Mouse (Mus musculus): ENCODE data around the gene Slc9a9. TPM values are rescaled to one million over a fixed set of nuclear protein-coding genes. Genes with fewer than 3 reads are reported as not detected.

Slc9a9 gene
- polyA plus RNA-seq, 1 experiment from 2014 or later, result 5.3 TPM

DNA sequence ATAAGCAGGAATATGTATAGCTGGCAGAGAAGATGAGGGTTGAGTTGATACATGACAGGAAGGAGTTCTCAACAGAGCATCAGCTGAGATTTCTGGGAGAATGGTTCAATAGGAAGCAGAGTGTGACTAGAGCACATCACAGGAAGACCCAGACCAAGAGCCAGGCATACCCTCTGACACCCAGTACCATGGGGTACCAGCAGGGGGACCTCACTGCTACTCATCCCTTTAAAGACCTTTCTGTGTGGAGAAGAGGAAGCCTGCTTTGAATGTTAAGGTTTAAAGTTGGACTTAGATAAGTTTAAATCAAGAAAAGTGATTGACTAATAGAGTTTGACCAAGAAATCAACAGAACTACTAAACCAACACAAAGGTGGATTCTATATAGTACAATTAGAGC, 257.4 kb downstream of the Slc9a9 start:
- Histone ChIP-seq H3K9me3 (no peaks in the 10 kb centered on the region), H3K36me3 (no peaks in the 10 kb centered on the region), H3K4me2 (replicated peaks) (no peak overlapping the region), H3K27ac (replicated peaks) (no peak overlapping the region), H3K4me1 (no peaks in the 10 kb centered on the region), H3K9ac (replicated peaks) (no peak overlapping the region), H3K4me3 (no peak overlapping the region), H3K27me3 (no peaks in the 10 kb centered on the region)
- no peak for ATAC-seq (ENCODE audit: low FRiP score, low read depth)

DNA sequence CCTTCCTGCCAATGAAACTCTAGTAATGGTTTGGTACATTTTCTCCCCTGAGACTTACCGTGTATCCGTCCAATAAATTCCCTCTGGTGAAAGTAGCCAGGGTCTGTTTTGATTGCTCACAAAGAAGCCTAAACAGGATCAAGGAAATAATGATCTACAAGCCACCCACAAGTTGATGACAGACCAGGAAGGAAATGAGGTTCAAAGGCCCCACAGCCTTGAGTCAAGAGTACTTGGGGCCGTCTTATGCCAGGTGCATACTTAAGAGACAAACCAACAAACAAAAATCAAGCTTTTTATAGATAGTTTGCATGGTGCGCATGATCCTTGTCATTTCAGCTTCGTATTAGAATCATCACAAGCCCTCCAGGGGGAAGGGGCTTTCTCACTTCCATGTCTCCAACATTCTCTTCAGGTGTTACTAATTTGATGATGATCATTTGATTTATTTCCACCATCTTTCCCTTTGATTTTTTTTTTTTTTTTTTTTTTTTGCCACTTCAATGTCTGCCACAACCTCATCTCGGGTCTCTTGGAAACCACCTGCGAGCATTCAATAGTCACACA, 275.9 kb downstream of the Slc9a9 start:
- no peak for ATAC-seq (ENCODE audit: low FRiP score, low read depth)
- no peaks in the 10 kb centered on the region for H3K27me3 ChIP-seq
- H3K4me3 ChIP-seq, result no peak overlapping the region
- H3K9ac ChIP-seq (replicated peaks), result no peak overlapping the region
- 88% methylated on average over 7 of the region's 7 CpGs for WGBS
- no peak overlapping the region for H3K27ac ChIP-seq (replicated peaks)
- no peaks in the 10 kb centered on the region for H3K9me3 ChIP-seq
- H3K4me2 ChIP-seq (replicated peaks), result no peak overlapping the region
- no peaks in the 10 kb centered on the region for H3K36me3 ChIP-seq
- H3K4me1 ChIP-seq, result no peaks in the 10 kb centered on the region

DNA sequence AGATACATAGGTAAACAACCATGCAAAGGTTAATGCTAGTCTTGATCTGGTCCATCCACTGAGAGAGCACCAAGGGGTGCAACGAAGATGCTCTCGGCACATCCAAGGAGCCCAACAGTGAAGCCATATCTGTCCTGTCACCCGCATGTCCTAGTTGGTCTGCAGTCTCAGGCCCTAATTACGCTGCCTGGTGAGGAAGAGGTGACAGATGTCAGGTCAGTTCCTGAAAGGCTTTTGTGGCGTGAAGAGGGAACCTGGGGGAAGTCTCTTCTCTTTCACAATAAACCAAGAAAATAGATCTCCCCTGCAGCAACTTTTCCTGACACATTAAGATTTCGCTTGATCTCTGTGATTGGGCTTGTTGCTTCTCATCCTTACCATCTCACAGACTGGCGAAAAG, 277.5 kb downstream of the Slc9a9 start:
- Histone ChIP-seq H3K4me3 (no peak overlapping the region), H3K27me3 (no peaks in the 10 kb centered on the region), H3K4me1 (no peaks in the 10 kb centered on the region), H3K4me2 (replicated peaks) (no peak overlapping the region), H3K27ac (replicated peaks) (no peak overlapping the region), H3K36me3 (no peaks in the 10 kb centered on the region), H3K9ac (replicated peaks) (no peak overlapping the region), H3K9me3 (0 out of 2 replicates have a peak, but pooled peaks cover 7% of the 10 kb centered on the region)
- 74% methylated on average over 7 of the region's 7 CpGs for WGBS
- no peak for ATAC-seq (ENCODE audit: low FRiP score, low read depth)

DNA sequence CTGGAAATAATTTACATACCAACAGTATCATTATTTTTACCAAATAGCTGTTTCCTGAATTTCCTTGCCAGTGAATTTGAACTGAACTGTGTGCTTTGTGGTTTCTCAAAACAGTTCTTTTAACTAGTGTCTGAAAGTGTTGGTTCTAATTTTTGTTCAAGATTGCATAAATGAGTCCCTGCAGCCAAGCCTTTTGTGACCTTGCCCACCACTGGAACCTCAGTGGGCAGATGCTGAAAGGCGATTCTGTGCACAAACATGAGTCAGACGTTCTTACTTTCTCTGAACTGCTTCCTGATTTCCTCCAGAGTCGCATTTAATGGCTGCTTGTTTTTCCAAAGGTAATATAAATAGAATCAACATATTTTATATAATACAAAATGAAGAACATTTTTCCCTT, 281.0 kb downstream of the Slc9a9 start:
- 78% methylated on average over 3 of the region's 3 CpGs for WGBS
- Histone ChIP-seq H3K4me3 (no peak overlapping the region), H3K27me3 (no peaks in the 10 kb centered on the region), H3K27ac (replicated peaks) (no peak overlapping the region), H3K36me3 (no peaks in the 10 kb centered on the region), H3K9me3 (0 out of 2 replicates have a peak, but pooled peaks cover 7% of the 10 kb centered on the region), H3K4me2 (replicated peaks) (no peak overlapping the region), H3K9ac (replicated peaks) (no peak overlapping the region), H3K4me1 (no peaks in the 10 kb centered on the region)
- no peak for ATAC-seq (ENCODE audit: low FRiP score, low read depth)

DNA sequence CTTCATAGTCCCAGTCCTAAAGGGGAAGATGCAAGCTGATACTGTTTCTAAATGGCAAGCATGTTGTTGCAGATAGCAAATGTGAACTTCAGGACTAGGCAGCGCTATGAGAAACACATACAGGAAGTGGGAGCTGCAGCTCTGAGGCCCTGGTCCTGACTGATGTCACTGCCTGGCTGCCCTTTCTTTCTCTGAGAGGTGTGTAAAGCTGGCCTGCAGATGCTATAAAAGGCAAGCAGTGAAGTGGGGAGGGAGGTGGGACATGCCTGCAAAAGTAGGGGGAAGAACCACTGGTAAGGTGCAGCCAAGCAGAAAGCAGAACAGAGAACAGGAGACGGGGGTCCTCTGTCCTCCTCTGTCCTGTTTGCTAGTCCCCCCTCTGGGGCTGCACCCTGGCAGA, 285.9 kb downstream of the Slc9a9 start:
- no peaks in the 10 kb centered on the region for H3K36me3 ChIP-seq
- H3K9ac ChIP-seq (replicated peaks), result no peak overlapping the region
- H3K9me3 ChIP-seq, result 0 out of 2 replicates have a peak, but pooled peaks cover 7% of the 10 kb centered on the region
- WGBS, result 51% methylated on average over 2 of the region's 2 CpGs
- H3K4me1 ChIP-seq, result no peaks in the 10 kb centered on the region
- H3K4me2 ChIP-seq (replicated peaks), result no peak overlapping the region
- H3K27me3 ChIP-seq, result no peaks in the 10 kb centered on the region
- no peak overlapping the region for H3K4me3 ChIP-seq
- ATAC-seq (ENCODE audit: low FRiP score, low read depth), result no peak
- no peak overlapping the region for H3K27ac ChIP-seq (replicated peaks)

DNA sequence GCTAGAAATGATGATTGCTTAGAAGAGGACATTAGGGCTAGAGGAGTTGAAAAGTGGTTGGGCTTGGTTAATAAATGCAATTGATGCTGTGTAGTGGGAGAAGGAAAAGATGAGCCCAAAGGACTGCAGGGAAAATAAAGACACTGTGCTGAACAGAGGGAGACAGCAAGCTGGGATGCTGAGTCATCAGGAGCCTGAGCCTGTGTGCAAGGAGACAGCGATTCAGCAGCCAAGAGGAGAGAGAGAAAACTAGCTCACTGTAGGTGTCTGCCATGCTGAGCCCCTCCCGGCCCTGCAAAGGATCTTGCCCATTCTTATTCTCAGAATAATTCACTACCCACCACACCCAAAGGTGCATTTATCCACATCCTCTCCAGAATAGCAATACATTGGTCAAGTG, 288.7 kb downstream of the Slc9a9 start:
- Histone ChIP-seq H3K4me1 (peaks cover 7% of the 10 kb centered on the region; the same call in 1 of the 2 replicates), H3K9me3 (no peaks in the 10 kb centered on the region), H3K27ac (replicated peaks) (no peak overlapping the region), H3K9ac (replicated peaks) (no peak overlapping the region), H3K27me3 (no peaks in the 10 kb centered on the region), H3K4me3 (no peak overlapping the region), H3K4me2 (replicated peaks) (no peak overlapping the region), H3K36me3 (no peaks in the 10 kb centered on the region)
- WGBS, result 49% methylated on average over 2 of the region's 2 CpGs
- no peak for ATAC-seq (ENCODE audit: low FRiP score, low read depth)

DNA sequence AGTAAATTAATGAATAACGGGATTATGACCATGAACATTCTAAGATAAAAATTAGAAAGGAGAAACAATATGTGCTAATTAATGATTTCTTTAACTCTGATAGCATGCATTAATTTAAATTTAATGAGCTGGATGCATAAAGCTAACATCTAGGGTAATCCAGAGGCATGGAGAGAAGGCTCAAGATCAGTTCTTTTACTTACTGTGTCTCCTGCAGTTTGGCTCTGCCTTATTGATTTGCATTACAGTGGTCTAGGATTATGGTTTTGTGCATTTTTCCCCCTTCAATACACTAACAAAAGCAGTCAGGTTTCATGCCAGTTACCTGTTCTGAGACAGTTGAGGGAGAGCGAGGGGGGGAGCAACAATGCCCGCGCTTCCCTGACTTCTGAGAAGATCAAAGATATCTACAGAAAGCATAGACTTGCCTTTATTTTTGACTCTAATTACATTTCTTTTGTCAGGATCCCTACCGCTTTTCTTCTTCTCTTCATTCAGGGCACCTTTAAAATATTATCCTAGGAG, 298.9 kb downstream of the Slc9a9 start:
- Histone ChIP-seq H3K36me3 (no peaks in the 10 kb centered on the region), H3K27ac (replicated peaks) (no peak overlapping the region), H3K27me3 (no peaks in the 10 kb centered on the region), H3K4me3 (no peak overlapping the region), H3K4me2 (replicated peaks) (no peak overlapping the region), H3K9me3 (no peaks in the 10 kb centered on the region), H3K4me1 (peaks cover 9% of the 10 kb centered on the region; the same call in 1 of the 2 replicates), H3K9ac (replicated peaks) (no peak overlapping the region)
- ATAC-seq (ENCODE audit: low FRiP score, low read depth), result peak; percentile 19; the same call in 1 of the 2 replicates
- WGBS, result 70% methylated on average over 5 of the region's 5 CpGs

DNA sequence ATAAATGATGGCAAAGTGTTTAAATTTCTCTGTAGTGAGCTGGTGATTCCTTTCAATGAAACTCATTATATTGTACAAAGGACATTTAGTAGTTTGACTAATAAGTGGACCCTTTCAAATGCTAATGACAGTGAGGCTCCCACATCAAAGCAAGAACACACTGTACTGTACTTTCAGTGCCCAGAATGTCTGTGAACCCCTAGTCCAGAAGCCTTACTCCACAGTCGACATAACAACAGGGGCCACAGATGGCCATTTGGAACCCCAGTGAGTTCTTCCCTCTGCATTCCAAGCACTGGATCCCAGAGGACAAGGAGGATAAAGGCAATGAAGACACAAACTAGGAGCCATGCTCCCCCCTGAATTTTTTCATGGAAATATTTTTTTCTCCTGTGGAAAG, 299.4 kb downstream of the Slc9a9 start:
- Histone ChIP-seq H3K9me3 (no peaks in the 10 kb centered on the region), H3K27me3 (no peaks in the 10 kb centered on the region), H3K27ac (replicated peaks) (no peak overlapping the region), H3K4me2 (replicated peaks) (no peak overlapping the region), H3K4me3 (no peak overlapping the region), H3K9ac (replicated peaks) (no peak overlapping the region), H3K4me1 (peaks cover 9% of the 10 kb centered on the region; the same call in 1 of the 2 replicates), H3K36me3 (no peaks in the 10 kb centered on the region)
- peak; percentile 58; the same call in 1 of the 2 replicates for ATAC-seq (ENCODE audit: low FRiP score, low read depth)
- WGBS, result 27% methylated on average over 1 of the region's 1 CpGs

DNA sequence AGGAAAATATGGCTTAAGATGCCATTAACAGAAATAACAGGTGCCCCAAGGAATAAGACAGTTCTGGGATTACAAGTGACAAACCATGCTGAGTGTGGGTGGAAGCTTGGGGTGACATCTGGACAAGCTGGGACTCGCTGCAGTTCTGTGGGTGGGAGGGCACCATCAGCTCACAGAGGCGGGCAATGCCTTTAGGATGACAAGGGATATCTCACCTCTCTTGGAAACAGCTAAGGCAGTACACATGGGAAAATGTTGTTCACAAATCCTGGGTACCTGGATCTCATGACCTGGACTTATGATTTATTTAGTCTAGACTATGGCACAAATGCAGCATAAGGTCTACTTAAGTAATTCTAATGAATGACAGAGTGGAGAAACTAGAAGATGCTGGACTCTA, 302.3 kb downstream of the Slc9a9 start:
- H3K27me3 ChIP-seq, result no peaks in the 10 kb centered on the region
- H3K4me1 ChIP-seq, result peaks cover 9% of the 10 kb centered on the region; the same call in 1 of the 2 replicates
- WGBS, result 68% methylated on average over 2 of the region's 2 CpGs
- no peak for ATAC-seq (ENCODE audit: low FRiP score, low read depth)
- no peak overlapping the region for H3K27ac ChIP-seq (replicated peaks)
- H3K9me3 ChIP-seq, result no peaks in the 10 kb centered on the region
- H3K4me2 ChIP-seq (replicated peaks), result no peak overlapping the region
- H3K36me3 ChIP-seq, result no peaks in the 10 kb centered on the region
- H3K9ac ChIP-seq (replicated peaks), result no peak overlapping the region
- no peak overlapping the region for H3K4me3 ChIP-seq

DNA sequence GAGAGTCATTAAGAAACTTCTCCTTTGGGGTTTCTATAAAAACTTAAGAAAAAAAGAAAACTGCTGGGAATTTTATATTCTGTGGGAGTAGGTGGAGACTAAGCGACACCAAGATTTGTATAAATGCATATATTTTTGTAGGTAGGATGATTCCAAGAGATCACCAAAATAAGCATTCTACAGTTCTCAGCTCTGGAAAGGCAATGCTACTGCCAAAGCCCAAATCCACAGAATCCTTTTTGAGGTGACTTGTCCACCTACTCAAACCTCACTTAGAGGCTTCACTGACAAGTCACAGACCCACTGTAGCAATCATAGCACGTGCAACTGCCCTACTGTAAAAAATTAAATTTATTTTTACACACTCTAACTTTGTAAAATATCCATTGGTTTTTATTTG, 303.0 kb downstream of the Slc9a9 start:
- WGBS, result 91% methylated on average over 2 of the region's 2 CpGs
- H3K9me3 ChIP-seq, result no peaks in the 10 kb centered on the region
- no peak for ATAC-seq (ENCODE audit: low FRiP score, low read depth)

DNA sequence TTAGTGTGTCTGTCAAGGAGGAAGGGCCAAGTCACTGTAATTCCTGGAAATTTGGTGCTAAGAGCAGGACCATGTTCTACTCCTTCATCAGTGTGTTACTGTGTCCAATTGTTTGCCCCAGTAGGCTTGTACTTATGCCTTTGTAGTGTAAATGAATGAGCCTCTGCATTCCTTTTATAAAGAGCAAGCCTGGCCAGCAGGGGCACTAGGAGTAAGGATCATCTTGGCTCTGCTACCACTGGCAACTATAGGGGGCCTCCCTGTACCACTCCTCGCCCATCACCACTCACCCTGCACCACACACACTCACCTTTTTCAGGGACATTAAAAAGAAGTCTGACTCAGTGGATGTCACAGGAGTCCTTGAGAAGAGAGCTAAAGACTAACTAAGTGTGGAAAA, 306.5 kb downstream of the Slc9a9 start:
- Histone ChIP-seq H3K9ac (replicated peaks) (no peak overlapping the region), H3K4me2 (replicated peaks) (no peak overlapping the region), H3K9me3 (no peaks in the 10 kb centered on the region), H3K4me1 (no peaks in the 10 kb centered on the region), H3K27me3 (no peaks in the 10 kb centered on the region), H3K36me3 (no peaks in the 10 kb centered on the region), H3K4me3 (no peak overlapping the region), H3K27ac (replicated peaks) (no peak overlapping the region)
- WGBS, result 97% methylated on average over 1 of the region's 1 CpGs
- no peak for ATAC-seq (ENCODE audit: low FRiP score, low read depth)

More for the DNA sequence above, 303.0 kb downstream of the Slc9a9 start:
- Histone ChIP-seq H3K9ac (replicated peaks) (no peak overlapping the region), H3K36me3 (no peaks in the 10 kb centered on the region), H3K4me3 (no peak overlapping the region), H3K4me2 (replicated peaks) (no peak overlapping the region), H3K27me3 (no peaks in the 10 kb centered on the region), H3K27ac (replicated peaks) (no peak overlapping the region), H3K4me1 (peaks cover 9% of the 10 kb centered on the region; the same call in 1 of the 2 replicates)

DNA sequence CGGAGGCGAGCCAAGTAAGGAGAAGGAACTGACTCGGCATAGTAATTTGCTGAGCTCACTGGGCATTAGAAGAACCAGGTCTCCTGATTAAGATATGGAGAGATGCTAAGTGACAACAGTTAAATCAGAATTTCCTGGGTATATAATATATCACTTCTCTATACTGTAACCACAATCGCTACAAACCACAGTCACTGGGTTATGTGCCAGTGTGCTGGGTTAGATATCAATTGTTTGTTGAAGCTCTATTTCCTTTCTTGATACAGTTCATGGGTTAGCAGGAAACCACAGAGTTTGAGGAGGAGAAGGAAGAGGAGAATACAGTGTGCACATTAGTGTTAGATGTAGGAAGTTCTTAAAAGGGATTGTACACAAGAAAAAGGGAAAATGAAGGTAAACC, 323.9 kb downstream of the Slc9a9 start:
- Histone ChIP-seq H3K9ac (replicated peaks) (no peak overlapping the region), H3K36me3 (no peaks in the 10 kb centered on the region), H3K27ac (replicated peaks) (no peak overlapping the region), H3K4me2 (replicated peaks) (no peak overlapping the region), H3K27me3 (no peaks in the 10 kb centered on the region), H3K4me3 (no peak overlapping the region), H3K4me1 (no peaks in the 10 kb centered on the region), H3K9me3 (no peaks in the 10 kb centered on the region)
- WGBS, result 94% methylated on average over 4 of the region's 4 CpGs
- no peak for ATAC-seq (ENCODE audit: low FRiP score, low read depth)

All from midbrain, embryonic 12.5 days (tissue).